Mouse (Mus musculus) kidney, embryonic 14.5 days (tissue): ENCODE data around the gene Sycp1. TPM values are rescaled to one million over a fixed set of nuclear protein-coding genes. Genes with fewer than 3 reads are reported as not detected.

Experiments used
- ATAC-seq: fragments of 200-750 bp; cut with Nextera tagmentation; 2 replicates; pipeline ENCODE4 v1.8.0; 2017; ENCODE audit warnings: moderate number of reproducible peaks, mild to moderate bottlenecking, moderate TSS enrichment, moderate library complexity; ENCODE audit not compliant: low FRiP score, low TSS enrichment
- H3K27ac ChIP-seq: fragments of 300-500 bp; sonication (generic); 2 replicates; pipeline ENCODE4 v1.5.1; 2014; ENCODE audit warnings: low read depth, mild to moderate bottlenecking, low read length, moderate library complexity, mixed read lengths
- H3K27me3 ChIP-seq: fragments of 300-500 bp; sonication (generic); 2 replicates; pipeline ENCODE4 v1.6.1; 2014; ENCODE audit warnings: mild to moderate bottlenecking, low read length; ENCODE audit not compliant: control insufficient read depth, insufficient read depth
- H3K36me3 ChIP-seq: fragments of 300-500 bp; sonication (generic); 2 replicates; pipeline ENCODE4 v1.6.1; 2014; ENCODE audit warnings: low read length, mixed read lengths; ENCODE audit not compliant: control insufficient read depth, insufficient read depth
- H3K4me1 ChIP-seq: fragments of 300-500 bp; sonication (generic); 2 replicates; pipeline ENCODE4 v1.6.1; 2014; ENCODE audit warnings: low read length, mixed read lengths; ENCODE audit not compliant: control insufficient read depth, insufficient read depth
- H3K4me2 ChIP-seq: fragments of 300-500 bp; sonication (generic); replicated peaks from 2 replicates; pipeline ENCODE4 v1.6.1; 2014; ENCODE audit warnings: low read depth, mild to moderate bottlenecking, low read length
- H3K4me3 ChIP-seq: fragments of 300-500 bp; sonication (generic); 2 replicates; pipeline ENCODE4 v1.5.1; 2014; ENCODE audit warnings: mild to moderate bottlenecking, low read length
- H3K9ac ChIP-seq: fragments of 300-500 bp; sonication (generic); 2 replicates; pipeline ENCODE4 v1.6.1; 2014; ENCODE audit warnings: low read depth, mild to moderate bottlenecking, low read length, moderate library complexity
- H3K9me3 ChIP-seq: fragments of 300-500 bp; sonication (generic); 2 replicates; pipeline ENCODE4 v1.6.1; 2016; ENCODE audit warnings: low read length; ENCODE audit not compliant: control insufficient read depth
- WGBS: fragments of 180-500 bp; shearing (Covaris S2); extraction: QIAGEN DNeasy Blood & Tissue Kit; methylation state at CpG from one replicate; pipeline ENCODE4 v1.1.7; 2014; 5-methylcytosine and 5-hydroxymethylcytosine counted together
- polyA plus RNA-seq: library from polyadenylated mRNA; unstranded; fragments of >200 nt; fragmentation: Nextera tagmentation; extraction: Ambion mirVana; gene quantifications from 2 replicates; pipeline ENCODE4 v1.2.1, GENCODE M21; 2014

The Sycp1 gene
- not detected in 2 replicates for polyA plus RNA-seq

GRCm38 (mm10) chr3:102935451-102936354, at the start of gene Sycp1:
TSS of gene Sycp1 (minus strand) at chr3:102936100.
- H3K9ac ChIP-seq = no peak within 1 kb of the TSS
- no peaks in the 10 kb centered on the region for H3K27me3 ChIP-seq
- no peak within 1 kb of the TSS for H3K27ac ChIP-seq
- H3K4me2 ChIP-seq = no peak within 1 kb of the TSS
- H3K4me1 ChIP-seq = no peaks in the 10 kb centered on the region
- H3K36me3 ChIP-seq = no peaks in the 10 kb centered on the region
- H3K9me3 ChIP-seq = peaks cover 8% of the 10 kb centered on the region; the same call in 1 of the 2 replicates
- ATAC-seq = no peak
- H3K4me3 ChIP-seq = no peak within 1 kb of the TSS
- WGBS = 92% methylated on average over 78 of the region's 78 CpGs

DNA sequence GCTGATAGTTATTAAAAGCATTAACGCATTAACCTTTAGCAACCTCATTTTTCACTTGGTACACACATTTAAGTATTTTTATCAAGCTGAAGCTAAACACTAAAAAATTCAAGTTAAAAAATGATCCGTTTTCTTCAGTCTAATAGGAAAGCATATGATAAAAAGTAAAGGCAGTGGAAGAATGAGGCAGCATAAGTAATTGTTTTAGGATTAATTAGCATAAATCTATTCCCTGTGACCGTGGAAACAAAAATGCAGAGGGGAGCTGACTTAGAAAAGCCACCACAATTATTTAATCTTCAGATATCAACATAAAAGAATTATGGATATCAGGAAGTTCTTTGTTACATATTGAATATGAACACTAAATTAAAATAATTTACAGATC, 44.4 kb upstream of the Sycp1 start:
- WGBS = 72% methylated on average over 3 of the region's 3 CpGs
- Histone ChIP-seq H3K9ac (no peak overlapping the region), H3K4me2 (no peak overlapping the region), H3K4me3 (no peak overlapping the region), H3K27ac (no peak overlapping the region), H3K36me3 (no peaks in the 10 kb centered on the region), H3K9me3 (no peaks in the 10 kb centered on the region; the same call in 1 of the 2 replicates), H3K27me3 (no peaks in the 10 kb centered on the region), H3K4me1 (no peaks in the 10 kb centered on the region)
- no peak for ATAC-seq

DNA sequence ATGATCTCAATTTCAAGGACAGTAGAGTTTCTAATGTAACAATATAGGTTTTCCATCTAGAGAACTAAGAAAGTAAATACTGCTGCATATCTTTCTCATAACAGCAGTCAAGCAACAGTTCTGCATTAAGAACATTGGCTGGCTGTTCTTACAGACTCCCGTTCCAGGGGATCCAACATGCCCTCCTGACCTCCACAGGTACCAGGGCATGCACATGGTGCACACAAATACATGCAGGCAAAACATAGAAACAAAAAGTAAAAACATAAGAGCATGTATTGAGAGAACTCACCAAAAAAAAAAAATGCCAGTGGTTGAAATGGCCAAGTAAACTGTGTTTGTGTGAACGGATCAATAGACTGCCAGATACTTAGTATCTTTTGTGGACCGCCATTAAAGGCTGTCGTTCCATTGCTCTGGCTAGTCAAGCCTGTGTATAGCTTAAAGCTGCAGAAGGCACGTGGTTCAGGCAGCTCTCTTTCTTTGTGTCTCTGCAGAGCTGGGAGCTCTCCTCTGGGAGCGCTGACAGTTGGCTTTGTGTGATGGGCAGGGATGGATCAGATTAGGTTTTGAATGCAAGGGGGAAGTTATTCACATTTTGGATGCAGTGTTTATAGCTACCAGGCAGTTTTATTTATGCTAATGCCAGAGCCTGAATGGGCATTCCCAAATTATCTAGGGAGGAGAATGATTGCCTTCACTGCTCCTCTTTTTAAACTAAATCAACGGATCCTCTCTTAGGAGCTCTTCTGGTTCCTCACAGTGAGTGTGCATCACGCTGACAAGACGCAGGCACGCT, 43.8 kb upstream of the Sycp1 start:
- H3K27ac ChIP-seq = no peak overlapping the region
- H3K4me2 ChIP-seq = no peak overlapping the region
- no peaks in the 10 kb centered on the region for H3K36me3 ChIP-seq
- no peak for ATAC-seq
- no peak overlapping the region for H3K4me3 ChIP-seq
- no peaks in the 10 kb centered on the region for H3K27me3 ChIP-seq
- no peak overlapping the region for H3K9ac ChIP-seq
- no peaks in the 10 kb centered on the region for H3K4me1 ChIP-seq
- no peaks in the 10 kb centered on the region; the same call in 1 of the 2 replicates for H3K9me3 ChIP-seq
- WGBS = 48% methylated on average over 10 of the region's 10 CpGs

GRCm38 (mm10) chr3:102976906-102977305, 41.0 kb upstream of the Sycp1 start:
- Histone ChIP-seq H3K9ac (no peak overlapping the region), H3K4me3 (no peak overlapping the region), H3K4me1 (no peaks in the 10 kb centered on the region), H3K4me2 (no peak overlapping the region), H3K36me3 (no peaks in the 10 kb centered on the region), H3K9me3 (no peaks in the 10 kb centered on the region), H3K27ac (no peak overlapping the region), H3K27me3 (no peaks in the 10 kb centered on the region)
- ATAC-seq = no peak
- 81% methylated on average over 4 of the region's 4 CpGs for WGBS

DNA sequence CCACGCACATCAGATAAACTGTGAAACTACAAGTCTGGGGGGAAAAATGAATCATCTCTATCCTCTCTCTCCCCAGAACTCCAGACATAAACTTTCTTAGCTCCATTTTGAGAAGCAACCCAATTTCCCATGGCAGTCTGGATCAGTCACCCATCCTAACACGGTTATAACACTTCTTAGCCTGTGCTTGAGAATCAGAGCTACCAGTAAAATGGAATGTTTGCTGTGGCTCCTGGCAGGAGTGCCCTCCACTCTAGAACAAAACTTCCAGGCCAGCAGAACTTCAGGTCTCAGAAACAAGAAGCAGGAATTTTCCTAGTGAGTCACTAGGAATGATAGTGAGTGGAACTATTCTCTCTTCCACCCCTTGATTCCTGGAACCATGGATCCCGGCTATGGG, 34.6 kb upstream of the Sycp1 start:
- ATAC-seq = no peak
- 86% methylated on average over 3 of the region's 3 CpGs for WGBS
- no peak overlapping the region for H3K27ac ChIP-seq

GRCm38 (mm10) chr3:102970067-102970466, 34.2 kb upstream of the Sycp1 start:
- Histone ChIP-seq H3K27ac (no peak overlapping the region), H3K9ac (no peak overlapping the region), H3K4me2 (no peak overlapping the region), H3K4me3 (no peak overlapping the region), H3K4me1 (no peaks in the 10 kb centered on the region), H3K27me3 (no peaks in the 10 kb centered on the region), H3K36me3 (no peaks in the 10 kb centered on the region), H3K9me3 (no peaks in the 10 kb centered on the region)
- ATAC-seq = no peak
- 80% methylated on average over 9 of the region's 9 CpGs for WGBS

More for the DNA sequence above, 34.6 kb upstream of the Sycp1 start:
- Histone ChIP-seq H3K4me2 (no peak overlapping the region), H3K9ac (no peak overlapping the region), H3K4me1 (no peaks in the 10 kb centered on the region), H3K36me3 (no peaks in the 10 kb centered on the region), H3K9me3 (no peaks in the 10 kb centered on the region), H3K4me3 (no peak overlapping the region), H3K27me3 (no peaks in the 10 kb centered on the region)

GRCm38 (mm10) chr3:102964033-102964432, 28.1 kb upstream of the Sycp1 start, which contains the start of gene Nr1h5:
TSS of gene Nr1h5 (minus strand) at chr3:102964133.
- no peak for ATAC-seq
- H3K4me1 ChIP-seq = no peaks in the 10 kb centered on the region
- WGBS = 23% methylated on average over 3 of the region's 3 CpGs

GRCm38 (mm10) chr3:102955596-102955995, 19.7 kb upstream of the Sycp1 start:
- H3K9me3 ChIP-seq = no peaks in the 10 kb centered on the region
- no peak overlapping the region for H3K9ac ChIP-seq
- no peak overlapping the region for H3K4me2 ChIP-seq
- H3K36me3 ChIP-seq = no peaks in the 10 kb centered on the region
- H3K27me3 ChIP-seq = no peaks in the 10 kb centered on the region
- ATAC-seq = no peak
- no peak overlapping the region for H3K27ac ChIP-seq
- no peak overlapping the region for H3K4me3 ChIP-seq
- WGBS = 81% methylated on average over 3 of the region's 3 CpGs
- H3K4me1 ChIP-seq = no peaks in the 10 kb centered on the region

More at GRCm38 (mm10) chr3:102964033-102964432, 28.1 kb upstream of the Sycp1 start, which contains the start of gene Nr1h5:
- Histone ChIP-seq H3K9me3 (no peaks in the 10 kb centered on the region), H3K9ac (no peak within 1 kb of the TSS; the same call in 1 of the 2 replicates), H3K4me2 (no peak within 1 kb of the TSS), H3K36me3 (no peaks in the 10 kb centered on the region), H3K27ac (no peak within 1 kb of the TSS), H3K4me3 (no peak within 1 kb of the TSS), H3K27me3 (no peaks in the 10 kb centered on the region)
